Mouse (Mus musculus): ENCODE data around the gene Nudt8. TPM values are rescaled to one million over a fixed set of nuclear protein-coding genes. Genes with fewer than 3 reads are reported as not detected.

Nudt8 gene
- polyA plus RNA-seq, 1 experiment from 2014 or later, result 23.0 TPM

DNA sequence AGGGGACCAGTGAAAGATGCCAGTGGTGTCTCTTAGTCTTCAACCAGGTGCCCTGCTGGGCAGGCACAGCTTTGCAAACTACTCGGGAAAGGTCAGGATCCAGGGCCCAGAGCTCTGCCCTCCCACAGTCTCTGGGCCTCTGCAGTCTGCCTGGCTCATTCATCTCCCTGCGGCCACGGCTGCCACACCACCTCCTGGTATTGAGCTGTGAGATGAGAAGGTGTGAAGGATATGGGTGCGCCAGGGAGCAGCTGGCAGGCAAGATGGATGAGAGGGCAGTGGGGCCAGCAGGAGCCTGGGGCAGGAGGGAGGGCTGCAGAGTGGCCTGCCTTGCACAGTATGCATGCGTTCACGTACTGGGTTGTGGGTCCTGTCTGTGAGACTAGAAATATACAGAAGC lies 9.6 kb upstream of the Nudt8 start:
- H3K4me2 ChIP-seq (ENCODE audit: low read depth, low read length), result no peak overlapping the region
- 73% methylated on average over 6 of the region's 6 CpGs for WGBS (ENCODE audit: insufficient replicate concordance)
- H3K4me1 ChIP-seq (ENCODE audit: insufficient read depth), result peaks cover 14% of the 10 kb centered on the region
- no peak for ATAC-seq
- TF ChIP-seq CTCF (IDR thresholded peaks at IDR 0.05; ENCODE audit: low read depth) (no peak), EP300 (IDR thresholded peaks at IDR 0.05; ENCODE audit: low read depth) (no peak)
- no peaks in the 10 kb centered on the region for H3K27me3 ChIP-seq (ENCODE audit: insufficient read depth, low read length)
- H3K27ac ChIP-seq (ENCODE audit: low read depth), result no peak overlapping the region
- DNase-seq, result no peak
- no peaks in the 10 kb centered on the region for H3K9me3 ChIP-seq (ENCODE audit: low read length)
- no peak overlapping the region for H3K4me3 ChIP-seq (ENCODE audit: low read depth, low read length)
- no peak overlapping the region for H3K9ac ChIP-seq (replicated peaks)
- H3K36me3 ChIP-seq (replicated peaks; ENCODE audit: insufficient read depth, low read length), result no peaks in the 10 kb centered on the region

DNA sequence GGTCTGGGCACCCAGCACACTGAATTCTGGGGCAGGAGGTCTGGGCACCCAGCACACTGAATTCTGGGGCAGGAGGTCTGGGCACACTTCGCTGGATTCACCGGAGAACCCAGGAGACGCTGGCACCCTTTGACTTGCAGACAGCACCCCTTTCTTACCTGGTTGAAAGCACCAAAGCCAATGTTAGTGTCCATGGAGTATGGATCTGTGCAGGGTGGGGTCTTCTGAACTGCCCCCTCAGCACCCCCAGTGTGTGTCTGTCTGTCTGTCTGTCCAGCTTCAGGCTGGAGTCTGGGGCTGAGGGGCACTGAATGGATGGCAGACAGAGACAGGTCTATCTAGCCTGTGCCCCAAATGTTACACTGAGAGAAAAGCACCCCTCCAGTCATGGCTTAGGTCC lies 8.8 kb upstream of the Nudt8 start:
- H3K27ac ChIP-seq (ENCODE audit: low read depth), result no peak overlapping the region
- TF ChIP-seq EP300 (IDR thresholded peaks at IDR 0.05; ENCODE audit: low read depth) (no peak), CTCF (IDR thresholded peaks at IDR 0.05; ENCODE audit: low read depth) (no peak)
- H3K4me1 ChIP-seq (ENCODE audit: insufficient read depth), result peaks cover 6% of the 10 kb centered on the region
- DNase-seq, result no peak
- no peaks in the 10 kb centered on the region for H3K9me3 ChIP-seq (ENCODE audit: low read length)
- H3K4me3 ChIP-seq (ENCODE audit: low read depth, low read length), result no peak overlapping the region
- H3K36me3 ChIP-seq (replicated peaks; ENCODE audit: insufficient read depth, low read length), result no peaks in the 10 kb centered on the region
- no peak for ATAC-seq
- no peak overlapping the region for H3K9ac ChIP-seq (replicated peaks)
- WGBS (ENCODE audit: insufficient replicate concordance), result 94% methylated on average over 3 of the region's 3 CpGs
- H3K27me3 ChIP-seq (ENCODE audit: insufficient read depth, low read length), result no peaks in the 10 kb centered on the region
- H3K4me2 ChIP-seq (ENCODE audit: low read depth, low read length), result no peak overlapping the region

DNA sequence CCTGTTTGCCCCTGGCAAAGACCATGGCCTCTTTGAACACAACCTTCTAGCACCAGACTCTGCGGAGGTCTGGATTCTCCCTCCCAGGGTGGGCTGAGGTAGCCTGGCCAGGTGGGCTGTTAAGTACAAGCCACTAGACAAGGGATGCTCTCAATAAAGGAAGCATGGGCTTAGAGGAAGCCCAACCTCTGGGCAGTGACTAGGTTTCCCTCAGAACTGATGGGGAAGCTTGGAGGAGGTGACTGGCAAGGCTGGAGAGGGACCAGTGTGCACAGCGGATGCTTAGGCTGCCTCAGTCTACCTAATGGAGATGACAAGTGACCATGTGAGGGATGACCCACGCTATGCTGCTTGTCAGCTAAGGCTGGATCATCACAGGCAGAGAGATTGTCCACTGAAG lies 8.4 kb upstream of the Nudt8 start:
- no peaks in the 10 kb centered on the region for H3K36me3 ChIP-seq (replicated peaks; ENCODE audit: insufficient read depth, low read length)
- DNase-seq, result no peak

DNA sequence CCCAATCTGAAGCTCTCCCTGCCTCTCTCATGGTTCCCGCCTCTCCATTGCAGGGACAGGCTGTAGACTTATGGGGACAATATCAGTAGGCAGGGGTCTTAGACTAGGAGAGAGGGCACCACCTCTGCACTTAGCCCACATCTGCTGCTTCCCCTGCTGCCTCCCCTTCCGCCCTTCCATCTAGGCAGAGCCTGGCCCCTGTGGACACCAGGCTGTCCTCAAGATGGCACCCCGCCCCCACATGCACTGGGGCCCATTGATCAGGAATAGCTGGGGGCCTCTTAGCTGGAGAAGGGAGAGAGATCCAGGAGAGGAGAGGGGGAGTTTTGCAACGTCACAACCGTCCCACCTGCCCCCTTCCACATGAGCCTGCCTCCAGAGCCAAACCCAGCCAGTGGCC lies 8.0 kb upstream of the Nudt8 start, which contains the start of gene Tbx10:
Gene Tbx10, plus strand, starts transcription at position 337 of the 400 bp plus-strand sequence.
- Histone ChIP-seq H3K9me3 (ENCODE audit: low read length) (no peaks in the 10 kb centered on the region), H3K4me3 (ENCODE audit: low read depth, low read length) (no peak within 1 kb of the TSS), H3K27ac (ENCODE audit: low read depth) (no peak within 1 kb of the TSS), H3K36me3 (replicated peaks; ENCODE audit: insufficient read depth, low read length) (no peaks in the 10 kb centered on the region), H3K4me1 (ENCODE audit: insufficient read depth) (no peaks in the 10 kb centered on the region), H3K4me2 (ENCODE audit: low read depth, low read length) (no peak within 1 kb of the TSS), H3K9ac (replicated peaks) (no peak within 1 kb of the TSS), H3K27me3 (ENCODE audit: insufficient read depth, low read length) (no peaks in the 10 kb centered on the region)
- ATAC-seq (no peak), DNase-seq (no peak)
- 60% methylated on average over 5 of the region's 5 CpGs for WGBS (ENCODE audit: insufficient replicate concordance)
- TF ChIP-seq EP300 (IDR thresholded peaks at IDR 0.05; ENCODE audit: low read depth) (no peak), CTCF (IDR thresholded peaks at IDR 0.05; ENCODE audit: low read depth) (no peak)

More for the DNA sequence above, 8.4 kb upstream of the Nudt8 start:
- Histone ChIP-seq H3K27me3 (ENCODE audit: insufficient read depth, low read length) (no peaks in the 10 kb centered on the region), H3K9me3 (ENCODE audit: low read length) (no peaks in the 10 kb centered on the region), H3K4me1 (ENCODE audit: insufficient read depth) (peaks cover 2% of the 10 kb centered on the region), H3K27ac (ENCODE audit: low read depth) (no peak overlapping the region), H3K4me3 (ENCODE audit: low read depth, low read length) (no peak overlapping the region), H3K9ac (replicated peaks) (no peak overlapping the region), H3K4me2 (ENCODE audit: low read depth, low read length) (no peak overlapping the region)
- TF ChIP-seq EP300 (IDR thresholded peaks at IDR 0.05; ENCODE audit: low read depth) (no peak), CTCF (IDR thresholded peaks at IDR 0.05; ENCODE audit: low read depth) (no peak)
- ATAC-seq, result no peak
- 84% methylated on average over 3 of the region's 3 CpGs for WGBS (ENCODE audit: insufficient replicate concordance)

DNA sequence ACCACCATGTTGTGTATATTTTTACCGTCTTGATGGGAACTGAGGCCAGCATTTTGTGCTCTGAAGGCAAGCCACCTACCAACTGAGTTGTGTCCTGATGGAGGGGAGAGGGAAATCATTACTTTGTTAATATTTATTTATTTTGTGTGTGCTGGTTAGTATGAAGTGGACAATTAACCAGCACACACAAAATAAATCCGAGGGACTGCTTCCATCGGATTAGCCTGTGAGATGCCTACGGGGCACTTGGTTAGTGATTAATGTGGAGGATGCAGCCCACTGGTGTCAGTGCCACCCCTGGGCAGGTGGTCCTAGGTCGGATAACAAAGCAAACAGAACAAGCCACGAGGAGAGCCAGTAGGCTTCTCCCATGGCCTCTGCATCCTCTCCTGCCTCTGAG lies 5.4 kb upstream of the Nudt8 start:
- WGBS (ENCODE audit: insufficient replicate concordance), result 67% methylated on average over 6 of the region's 6 CpGs
- Histone ChIP-seq H3K4me2 (ENCODE audit: low read depth, low read length) (no peak overlapping the region), H3K27me3 (ENCODE audit: insufficient read depth, low read length) (no peaks in the 10 kb centered on the region), H3K36me3 (replicated peaks; ENCODE audit: insufficient read depth, low read length) (no peaks in the 10 kb centered on the region), H3K9ac (replicated peaks) (no peak overlapping the region), H3K9me3 (ENCODE audit: low read length) (no peaks in the 10 kb centered on the region), H3K27ac (ENCODE audit: low read depth) (no peak overlapping the region), H3K4me3 (ENCODE audit: low read depth, low read length) (no peak overlapping the region), H3K4me1 (ENCODE audit: insufficient read depth) (0 out of 2 replicates have a peak, but pooled peaks cover 3% of the 10 kb centered on the region)
- DNase-seq (no peak), ATAC-seq (no peak)
- no peak for TF ChIP-seq EP300 (IDR thresholded peaks at IDR 0.05; ENCODE audit: low read depth)
- TF ChIP-seq CTCF (IDR thresholded peaks at IDR 0.05; ENCODE audit: low read depth), result no peak

DNA sequence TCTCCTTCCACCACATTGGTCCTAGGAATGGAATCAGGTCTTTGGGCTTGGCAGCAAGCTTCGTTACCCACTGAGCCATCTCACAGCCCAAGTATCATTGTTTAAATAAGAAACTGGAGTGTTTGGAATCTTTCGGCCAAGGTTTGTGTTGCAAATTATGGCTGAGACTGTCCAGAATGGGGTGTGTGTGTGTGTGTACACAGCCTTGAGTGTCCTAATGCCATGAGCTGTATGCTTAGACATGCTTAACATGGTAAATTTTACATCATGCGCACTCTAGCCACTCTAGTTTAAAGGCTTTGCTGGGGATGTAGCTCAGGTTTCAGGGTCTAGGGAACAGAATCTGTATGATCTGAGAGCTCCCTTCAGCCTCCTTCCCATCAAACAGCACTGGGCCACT lies 4.9 kb upstream of the Nudt8 start:
- Histone ChIP-seq H3K4me2 (ENCODE audit: low read depth, low read length) (no peak overlapping the region), H3K9me3 (ENCODE audit: low read length) (no peaks in the 10 kb centered on the region), H3K27ac (ENCODE audit: low read depth) (no peak overlapping the region), H3K4me1 (ENCODE audit: insufficient read depth) (peaks cover 3% of the 10 kb centered on the region; the same call in 1 of the 2 replicates), H3K9ac (replicated peaks) (no peak overlapping the region), H3K36me3 (replicated peaks; ENCODE audit: insufficient read depth, low read length) (no peaks in the 10 kb centered on the region), H3K27me3 (ENCODE audit: insufficient read depth, low read length) (no peaks in the 10 kb centered on the region), H3K4me3 (ENCODE audit: low read depth, low read length) (no peak overlapping the region)
- DNase-seq (no peak), ATAC-seq (no peak)
- WGBS (ENCODE audit: insufficient replicate concordance), result 81% methylated on average over 3 of the region's 3 CpGs
- TF ChIP-seq EP300 (IDR thresholded peaks at IDR 0.05; ENCODE audit: low read depth), result no peak
- TF ChIP-seq CTCF (IDR thresholded peaks at IDR 0.05; ENCODE audit: low read depth), result no peak

DNA sequence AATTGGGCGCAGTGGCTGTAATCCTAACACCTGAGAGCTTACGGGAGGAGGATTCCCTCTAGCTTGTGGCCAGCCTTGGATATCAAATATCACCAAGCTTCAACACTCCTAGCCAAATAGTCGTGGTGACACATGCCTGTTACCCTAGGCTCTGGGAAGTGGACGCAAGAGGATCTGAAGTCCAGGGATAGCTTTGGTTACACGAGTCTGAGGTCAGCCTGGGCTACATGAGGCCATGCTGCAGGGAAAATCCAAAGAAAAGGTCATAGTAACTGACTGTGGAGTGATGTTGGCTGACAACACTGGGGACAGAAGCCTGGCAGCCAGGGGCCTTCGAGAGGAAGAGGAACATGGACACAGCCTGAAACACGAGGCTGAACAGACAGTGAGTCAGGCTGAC lies 4.3 kb upstream of the Nudt8 start:
- no peaks in the 10 kb centered on the region for H3K9me3 ChIP-seq (ENCODE audit: low read length)
- 56% methylated on average over 7 of the region's 7 CpGs for WGBS (ENCODE audit: insufficient replicate concordance)
- H3K4me2 ChIP-seq (ENCODE audit: low read depth, low read length), result no peak overlapping the region
- DNase-seq, result no peak
- H3K27ac ChIP-seq (ENCODE audit: low read depth), result no peak overlapping the region
- peaks cover 9% of the 10 kb centered on the region for H3K4me1 ChIP-seq (ENCODE audit: insufficient read depth)
- no peak for ATAC-seq
- TF ChIP-seq EP300 (IDR thresholded peaks at IDR 0.05; ENCODE audit: low read depth) (no peak), CTCF (IDR thresholded peaks at IDR 0.05; ENCODE audit: low read depth) (no peak)
- H3K36me3 ChIP-seq (replicated peaks; ENCODE audit: insufficient read depth, low read length), result no peaks in the 10 kb centered on the region
- H3K9ac ChIP-seq (replicated peaks), result no peak overlapping the region
- H3K27me3 ChIP-seq (ENCODE audit: insufficient read depth, low read length), result no peaks in the 10 kb centered on the region
- no peak overlapping the region for H3K4me3 ChIP-seq (ENCODE audit: low read depth, low read length)

Measured in liver, postnatal 0 days (tissue).